Comparison of ENCODE assay signal across 12 mouse cellular contexts in the genomic region with DNA sequence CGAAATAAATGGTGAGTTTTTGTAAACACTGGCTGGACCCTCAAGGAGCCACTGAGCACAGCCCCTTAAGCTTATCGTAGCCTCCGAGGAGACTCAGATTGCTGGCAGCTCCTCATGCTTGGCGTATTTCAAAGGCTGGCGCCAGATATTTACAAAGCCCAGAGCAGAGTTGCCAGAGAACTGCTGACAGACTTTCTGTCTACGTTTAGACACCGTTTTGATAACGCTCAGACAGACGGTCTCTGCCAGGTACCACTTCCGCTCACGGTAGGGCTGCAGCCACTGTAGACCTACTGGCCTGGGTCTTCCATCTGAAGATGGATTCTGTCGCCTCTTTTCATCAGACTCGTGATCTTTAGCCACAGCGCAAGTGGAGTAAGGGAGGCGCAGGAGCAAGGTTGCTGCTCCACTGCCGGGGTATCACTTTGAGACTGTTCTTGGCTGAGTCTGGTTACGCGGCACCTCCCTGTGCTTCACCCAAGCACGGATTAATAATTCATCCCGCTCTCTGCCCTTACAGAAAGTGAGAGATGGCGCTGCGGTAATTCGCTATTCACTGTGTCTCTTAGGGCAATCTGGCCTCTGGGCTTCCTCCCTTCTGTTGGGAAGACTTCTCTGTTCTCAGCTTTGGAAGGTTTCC. TPM values are rescaled to one million over a fixed set of nuclear protein-coding genes. Genes with fewer than 3 reads are reported as not detected.
A peak's percentile ranks its signal among the peaks of the same experiment; 100 is the strongest.
DNase-seq lines count a peak whose midpoint lies in the region; ATAC-seq lines count a peak whose summit lies in the region.
"Had no signal": no experiment of that assay in that cellular context is flagged by ENCODE, and none has a peak within 500 bp of the region (broad histone marks: within the 10 kb centered on the region; RNA-seq: fewer than 3 reads in every experiment).

No protein-coding gene starts in this region.

- no peak for DNase-seq in forebrain, embryonic 11.5 days (ENCODE audit: low spot score)
- peak; percentile 6 for DNase-seq in right cerebral cortex, postnatal 25 days
- DNase-seq in right cerebral cortex, adult 18-20 months: no peak
- no peak for DNase-seq in B cell, adult 2 months
- DNase-seq in adrenal gland, postnatal 14 days: no peak

- H3K4me3 ChIP-seq in forebrain, embryonic 15.5 days: no peak overlapping the region
- H3K4me3 ChIP-seq in forebrain, embryonic 11.5 days (ENCODE audit: low read depth, low read length): no peak overlapping the region
- peak overlapping the region; percentile 45 for H3K4me3 ChIP-seq in heart, embryonic 13.5 days
- no peak overlapping the region for H3K4me3 ChIP-seq in stomach, embryonic 15.5 days (replicated peaks)
- H3K4me3 ChIP-seq: neural tube, embryonic 12.5 days had no signal

- H3K27ac ChIP-seq in forebrain, embryonic 15.5 days (replicated peaks): peak overlapping the region; percentile 48; the same call in 1 of the 2 replicates
- no peak overlapping the region for H3K27ac ChIP-seq in forebrain, embryonic 11.5 days (ENCODE audit: low read depth, low read length)
- H3K27ac ChIP-seq in heart, embryonic 13.5 days (replicated peaks): peak overlapping the region; percentile 66
- H3K27ac ChIP-seq in stomach, embryonic 15.5 days: no peak overlapping the region
- H3K27ac ChIP-seq: neural tube, embryonic 12.5 days had no signal

- 71% methylated on average over 23 of the region's 23 CpGs for WGBS in forebrain, embryonic 15.5 days
- WGBS in forebrain, embryonic 11.5 days: 89% methylated on average over 23 of the region's 23 CpGs
- 32% methylated on average over 23 of the region's 23 CpGs for WGBS in heart, embryonic 13.5 days
- 63% methylated on average over 23 of the region's 23 CpGs for WGBS in stomach, embryonic 15.5 days

- H3K9me3 ChIP-seq in forebrain, embryonic 15.5 days: no peaks in the 10 kb centered on the region
- no peaks in the 10 kb centered on the region for H3K9me3 ChIP-seq in forebrain, embryonic 11.5 days (ENCODE audit: control insufficient read depth, low read length)
- no peaks in the 10 kb centered on the region for H3K9me3 ChIP-seq in heart, embryonic 13.5 days
- no peaks in the 10 kb centered on the region for H3K9me3 ChIP-seq in stomach, embryonic 15.5 days
- H3K9me3 ChIP-seq: neural tube, embryonic 12.5 days had no signal

- H3K4me2 ChIP-seq in forebrain, embryonic 15.5 days (replicated peaks): peak overlapping the region; percentile 23; the same call in 1 of the 2 replicates
- no peak overlapping the region for H3K4me2 ChIP-seq in forebrain, embryonic 11.5 days (ENCODE audit: low read depth, low read length, severe bottlenecking)
- H3K4me2 ChIP-seq in heart, embryonic 13.5 days: peak overlapping the region; percentile 69
- H3K4me2 ChIP-seq in stomach, embryonic 15.5 days: peak overlapping the region; percentile 16
- H3K4me2 ChIP-seq: neural tube, embryonic 12.5 days had no signal

- no peak for ATAC-seq in forebrain, embryonic 15.5 days (replicated peaks)
- ATAC-seq in forebrain, embryonic 11.5 days (replicated peaks; ENCODE audit: low FRiP score): no peak
- ATAC-seq in heart, embryonic 13.5 days (ENCODE audit: extremely low read depth, insufficient number of reproducible peaks, low FRiP score, low TSS enrichment): no peak
- ATAC-seq in stomach, embryonic 15.5 days (ENCODE audit: insufficient read depth, low FRiP score, low read depth): no peak

- H3K4me1 ChIP-seq in forebrain, embryonic 15.5 days: 0 out of 2 replicates have a peak, but pooled peaks cover 5% of the 10 kb centered on the region
- H3K4me1 ChIP-seq in forebrain, embryonic 11.5 days (replicated peaks; ENCODE audit: control insufficient read depth, insufficient read depth, low read length): no peaks in the 10 kb centered on the region
- H3K4me1 ChIP-seq in heart, embryonic 13.5 days: peaks cover 17% of the 10 kb centered on the region
- H3K4me1 ChIP-seq in stomach, embryonic 15.5 days: no peaks in the 10 kb centered on the region
- H3K4me1 ChIP-seq: neural tube, embryonic 12.5 days had no signal

- no peaks in the 10 kb centered on the region for H3K27me3 ChIP-seq in forebrain, embryonic 15.5 days
- no peaks in the 10 kb centered on the region for H3K27me3 ChIP-seq in forebrain, embryonic 11.5 days (ENCODE audit: control insufficient read depth, insufficient read depth, low read length)
- H3K27me3 ChIP-seq in heart, embryonic 13.5 days (replicated peaks): no peaks in the 10 kb centered on the region
- H3K27me3 ChIP-seq in stomach, embryonic 15.5 days (replicated peaks): no peaks in the 10 kb centered on the region
- H3K27me3 ChIP-seq: neural tube, embryonic 12.5 days had no signal

- no peaks in the 10 kb centered on the region for H3K36me3 ChIP-seq in forebrain, embryonic 15.5 days
- H3K36me3 ChIP-seq in forebrain, embryonic 11.5 days (ENCODE audit: control insufficient read depth, insufficient read depth, low read length): no peaks in the 10 kb centered on the region
- H3K36me3 ChIP-seq in heart, embryonic 13.5 days: no peaks in the 10 kb centered on the region
- H3K36me3 ChIP-seq in stomach, embryonic 15.5 days: no peaks in the 10 kb centered on the region
- H3K36me3 ChIP-seq: neural tube, embryonic 12.5 days had no signal

- no peak overlapping the region for H3K9ac ChIP-seq in forebrain, embryonic 15.5 days (replicated peaks)
- no peak overlapping the region for H3K9ac ChIP-seq in forebrain, embryonic 11.5 days (ENCODE audit: low read length)
- H3K9ac ChIP-seq in heart, embryonic 13.5 days: peak overlapping the region; percentile 61
- H3K9ac ChIP-seq in stomach, embryonic 15.5 days: no peak overlapping the region
- H3K9ac ChIP-seq: neural tube, embryonic 12.5 days had no signal

RNA-seq across cellular contexts. Expression of gene Gm10118, which starts 40.7 kb away (rescaled TPM):
- 0.70 and 0.73 TPM in 2 replicates for polyA plus RNA-seq in forebrain, embryonic 15.5 days (2015; fragmentation: Nextera tagmentation; extraction: Ambion mirVana)
- polyA plus RNA-seq in forebrain, embryonic 11.5 days (2014; fragmentation: Nextera tagmentation; extraction: Ambion mirVana): 0.11 TPM in 1 of 2 replicates, not detected in the other
- polyA plus RNA-seq in heart, embryonic 13.5 days (2015; fragmentation: Nextera tagmentation; extraction: Ambion mirVana): 1.9 and 2.3 TPM in 2 replicates
- 0.15 and 0.22 TPM in 2 replicates for polyA plus RNA-seq in stomach, embryonic 15.5 days (2015; fragmentation: Nextera tagmentation; extraction: Ambion mirVana)
- not detected in 2 replicates for total RNA-seq in adrenal gland, postnatal 14 days (2021)
- total RNA-seq: gastrocnemius, postnatal 4 days had no signal
- polyA plus RNA-seq: C2C12; liver, embryonic 16.5 days had no signal

Comparison
In these comparisons a context has a peak if more than half of its experiments do, and no peak if none do; other contexts are left out.
1. H3K27ac ChIP-seq: peak in forebrain, embryonic 15.5 days (single experiment) and heart, embryonic 13.5 days (single experiment); none in forebrain, embryonic 11.5 days (single experiment) and stomach, embryonic 15.5 days (single experiment).